Mouse (Mus musculus) midbrain, postnatal 0 days (tissue): Measurements from ENCODE around the gene Nup37. TPM values are rescaled to one million over a fixed set of nuclear protein-coding genes. Genes with fewer than 3 reads are reported as not detected.

Source experiments
- ATAC-seq: fragments of 200-750 bp; cut with Nextera tagmentation; 2 replicates; pipeline ENCODE4 v1.8.0; 2017; ENCODE audit warnings: moderate number of reproducible peaks, mild to moderate bottlenecking, moderate TSS enrichment, moderate library complexity; ENCODE audit not compliant: low FRiP score
- DNase-seq: peaks from one replicate; pipeline ENCODE4 v3.0.0-alpha.2; 2015; ENCODE audit warnings: low spot score
- H3K27ac ChIP-seq: fragments of 300-500 bp; sonication (generic); 2 replicates; pipeline ENCODE4 v1.5.1; 2014; ENCODE audit warnings: low read depth, mild to moderate bottlenecking, low read length, mixed read lengths
- H3K27me3 ChIP-seq: fragments of 300-500 bp; sonication (generic); 2 replicates; pipeline ENCODE4 v1.6.1; 2014; ENCODE audit warnings: low read length, control low read depth, mixed read lengths; ENCODE audit not compliant: insufficient read depth
- H3K36me3 ChIP-seq: fragments of 300-500 bp; sonication (generic); 2 replicates; pipeline ENCODE4 v1.6.1; 2014; ENCODE audit warnings: low read length, control low read depth, mixed read lengths; ENCODE audit not compliant: insufficient read depth
- H3K4me1 ChIP-seq: fragments of 300-500 bp; sonication (generic); 2 replicates; pipeline ENCODE4 v1.6.1; 2014; ENCODE audit warnings: mild to moderate bottlenecking, control low read depth, antibody characterized with exemption, low read length, mixed read lengths; ENCODE audit not compliant: insufficient read depth
- H3K4me2 ChIP-seq: fragments of 300-500 bp; sonication (generic); 2 replicates; pipeline ENCODE4 v1.6.1; 2014; ENCODE audit warnings: low read depth, mild to moderate bottlenecking, low read length, mixed read lengths; ENCODE audit not compliant: poor library complexity, severe bottlenecking
- H3K4me3 ChIP-seq: fragments of 300-500 bp; sonication (generic); 2 replicates; pipeline ENCODE4 v1.5.1; 2014; ENCODE audit warnings: low read depth, mild to moderate bottlenecking, low read length, moderate library complexity
- H3K9ac ChIP-seq: fragments of 300-500 bp; sonication (generic); replicated peaks from 2 replicates; pipeline ENCODE4 v1.6.1; 2014; ENCODE audit warnings: mild to moderate bottlenecking, low read length, moderate library complexity, mixed read lengths; ENCODE audit not compliant: poor library complexity, severe bottlenecking
- H3K9me3 ChIP-seq: fragments of 300-500 bp; sonication (generic); 2 replicates; pipeline ENCODE4 v1.6.1; 2016; ENCODE audit warnings: low read length, control low read depth
- CTCF ChIP-seq: IDR thresholded peaks from 2 replicates; pipeline ENCODE4 v1.5.1; 2016; ENCODE audit warnings: antibody characterized with exemption, mild to moderate bottlenecking
- WGBS: fragments of 180-500 bp; shearing (Covaris S2); extraction: QIAGEN DNeasy Blood & Tissue Kit; methylation state at CpG from one replicate; pipeline ENCODE4 v1.1.7; 2014; 5-methylcytosine and 5-hydroxymethylcytosine counted together
- polyA plus RNA-seq: library from polyadenylated mRNA; unstranded; fragments of >200 nt; fragmentation: Nextera tagmentation; extraction: Ambion mirVana; gene quantifications from 2 replicates; pipeline ENCODE4 v1.2.1, GENCODE M21; 2015
- total RNA-seq: library from RNA; depleted of rRNA; stranded (reverse); fragments of >200 nt; gene quantifications from 2 replicates; pipeline ENCODE4 v1.2.3, GENCODE M21; 2014

Gene Nup37
- total and polyA plus RNA-seq, 2 experiments from 2014 or later, result 11.5 to 12.6 TPM

DNA sequence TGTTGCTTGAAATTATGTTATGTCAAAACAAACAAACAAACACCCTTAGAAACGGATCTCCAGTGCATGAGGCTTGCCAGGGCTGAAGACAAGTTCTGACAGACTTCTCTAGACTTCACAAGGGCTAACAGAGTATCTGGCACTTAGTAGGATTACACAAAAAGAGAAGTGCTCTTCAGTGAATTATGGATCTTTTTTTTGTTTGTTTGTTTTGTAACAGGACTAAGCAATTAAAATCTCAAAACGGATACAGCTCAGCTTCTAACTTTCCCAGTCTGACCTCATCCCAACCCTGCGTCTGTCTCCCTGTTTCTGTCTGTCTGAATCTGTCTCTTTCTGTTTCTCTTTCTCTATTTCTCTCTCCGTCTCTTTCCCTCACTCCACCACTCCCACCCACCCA is 53.7 kb downstream of the Nup37 start:
- ATAC-seq, result peak; percentile 55; the same call in 1 of the 2 replicates
- H3K27me3 ChIP-seq, result no peaks in the 10 kb centered on the region
- no peak for DNase-seq
- H3K36me3 ChIP-seq, result peaks cover 3% of the 10 kb centered on the region; the same call in 1 of the 2 replicates
- H3K9ac ChIP-seq, result no peak overlapping the region
- WGBS, result 19% methylated on average over 4 of the region's 4 CpGs
- H3K27ac ChIP-seq, result no peak overlapping the region
- H3K4me1 ChIP-seq, result 0 out of 2 replicates have a peak, but pooled peaks cover 3% of the 10 kb centered on the region
- peak overlapping the region; percentile 76 for H3K4me2 ChIP-seq
- H3K4me3 ChIP-seq, result peak overlapping the region; percentile 62
- TF ChIP-seq CTCF, result no peak
- H3K9me3 ChIP-seq, result no peaks in the 10 kb centered on the region

DNA sequence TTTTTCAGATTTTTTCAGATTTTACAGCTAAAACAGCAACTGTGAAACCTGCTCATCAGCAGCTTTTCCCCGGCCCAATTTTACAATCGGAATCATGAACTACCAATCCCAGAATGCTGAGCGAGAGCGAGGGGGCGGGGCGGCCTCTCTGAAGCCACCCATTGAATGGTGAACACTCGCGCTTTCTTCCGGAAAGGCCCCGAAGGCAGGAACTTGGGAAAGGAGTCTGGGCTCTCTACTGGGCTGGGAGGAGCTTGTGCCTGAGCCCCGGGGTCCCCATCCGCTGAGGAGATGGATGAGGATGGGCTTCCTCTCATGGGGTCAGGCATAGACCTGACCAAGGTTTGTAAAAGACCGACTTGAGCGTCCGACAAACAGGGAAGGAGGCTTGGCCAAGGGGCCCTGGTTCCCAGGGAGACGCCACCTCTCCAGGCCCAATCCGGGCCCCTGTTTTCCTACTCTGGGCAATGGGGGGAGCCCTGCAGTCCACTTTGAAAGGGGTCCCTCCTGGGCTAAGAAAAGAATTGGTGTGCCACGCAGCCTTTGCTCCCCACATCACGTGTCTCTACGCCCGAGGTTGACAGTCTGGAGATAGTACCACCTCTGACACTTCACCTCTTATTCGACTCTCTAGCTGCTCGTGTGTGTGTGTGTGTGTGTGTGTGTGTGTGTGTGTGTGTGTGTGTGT is 54.3 kb downstream of the Nup37 start, which contains the start of gene Washc3:
Gene Washc3, plus strand, starts transcription at position 143 of the 688 bp plus-strand sequence.
- H3K4me2 ChIP-seq, result peak within 1 kb of the TSS; percentile 76
- DNase-seq, result peak; percentile 96
- H3K27me3 ChIP-seq, result no peaks in the 10 kb centered on the region
- peak; percentile 5; the same call in 1 of the 2 replicates for TF ChIP-seq CTCF
- no peaks in the 10 kb centered on the region for H3K9me3 ChIP-seq
- H3K36me3 ChIP-seq, result peaks cover 3% of the 10 kb centered on the region; the same call in 1 of the 2 replicates
- H3K4me1 ChIP-seq, result 0 out of 2 replicates have a peak, but pooled peaks cover 3% of the 10 kb centered on the region
- peak within 1 kb of the TSS; percentile 88 for H3K27ac ChIP-seq
- peak; percentile 99 for ATAC-seq
- peak within 1 kb of the TSS; percentile 62 for H3K4me3 ChIP-seq
- WGBS, result 2% methylated on average over 21 of the region's 23 CpGs
- peak within 1 kb of the TSS; percentile 85 for H3K9ac ChIP-seq

DNA sequence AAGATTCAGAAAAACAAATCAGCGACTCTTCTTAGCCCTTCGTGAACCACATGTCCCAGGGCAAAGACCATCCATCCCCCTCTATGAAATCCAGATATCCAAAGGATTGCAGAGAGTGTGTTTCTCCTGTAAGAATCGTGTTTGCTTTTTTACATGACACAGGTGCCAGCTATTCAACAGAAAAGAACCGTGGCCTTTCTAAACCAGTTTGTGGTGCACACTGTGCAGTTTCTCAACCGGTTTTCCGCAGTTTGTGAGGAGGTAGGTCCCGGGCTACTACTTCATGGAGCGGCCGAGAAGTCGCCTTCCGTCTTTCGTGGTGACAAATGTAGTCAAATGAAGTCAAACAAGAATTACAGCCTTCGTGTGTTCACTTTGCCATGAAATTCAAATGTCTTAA is 54.9 kb downstream of the Nup37 start:
- Histone ChIP-seq H3K4me1 (0 out of 2 replicates have a peak, but pooled peaks cover 3% of the 10 kb centered on the region), H3K4me3 (peak overlapping the region; percentile 62), H3K27me3 (no peaks in the 10 kb centered on the region), H3K36me3 (peaks cover 3% of the 10 kb centered on the region; the same call in 1 of the 2 replicates), H3K9ac (peak overlapping the region; percentile 85), H3K9me3 (no peaks in the 10 kb centered on the region), H3K27ac (peak overlapping the region; percentile 88), H3K4me2 (peak overlapping the region; percentile 76)
- ATAC-seq (peak; percentile 21; the same call in 1 of the 2 replicates), DNase-seq (no peak)
- WGBS, result 72% methylated on average over 13 of the region's 13 CpGs
- TF ChIP-seq CTCF, result no peak

DNA sequence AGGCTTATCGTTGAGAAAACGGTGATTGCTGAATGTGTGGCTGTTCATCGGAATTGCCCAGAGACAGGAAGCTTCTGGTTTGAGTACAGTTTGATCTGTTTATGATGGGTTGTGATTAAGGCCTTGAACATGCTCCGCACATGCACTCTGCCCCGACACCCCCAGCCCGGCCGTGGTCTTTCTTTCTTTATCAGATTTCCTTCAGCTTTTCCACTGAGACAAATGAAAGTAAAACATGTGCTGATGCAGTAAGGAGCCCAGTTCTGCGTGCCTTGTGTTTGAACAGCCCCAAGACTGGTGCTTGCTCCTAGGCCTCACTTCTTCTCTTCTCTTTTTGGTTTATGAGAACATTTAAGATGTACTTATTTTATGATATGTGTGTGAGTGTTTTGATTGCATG is 55.8 kb downstream of the Nup37 start:
- Histone ChIP-seq H3K36me3 (peaks cover 3% of the 10 kb centered on the region; the same call in 1 of the 2 replicates), H3K27me3 (no peaks in the 10 kb centered on the region), H3K4me1 (0 out of 2 replicates have a peak, but pooled peaks cover 3% of the 10 kb centered on the region), H3K4me2 (no peak overlapping the region), H3K27ac (no peak overlapping the region), H3K9ac (no peak overlapping the region), H3K4me3 (no peak overlapping the region), H3K9me3 (no peaks in the 10 kb centered on the region)
- ATAC-seq, result no peak
- DNase-seq, result no peak
- 95% methylated on average over 8 of the region's 8 CpGs for WGBS
- TF ChIP-seq CTCF, result no peak

DNA sequence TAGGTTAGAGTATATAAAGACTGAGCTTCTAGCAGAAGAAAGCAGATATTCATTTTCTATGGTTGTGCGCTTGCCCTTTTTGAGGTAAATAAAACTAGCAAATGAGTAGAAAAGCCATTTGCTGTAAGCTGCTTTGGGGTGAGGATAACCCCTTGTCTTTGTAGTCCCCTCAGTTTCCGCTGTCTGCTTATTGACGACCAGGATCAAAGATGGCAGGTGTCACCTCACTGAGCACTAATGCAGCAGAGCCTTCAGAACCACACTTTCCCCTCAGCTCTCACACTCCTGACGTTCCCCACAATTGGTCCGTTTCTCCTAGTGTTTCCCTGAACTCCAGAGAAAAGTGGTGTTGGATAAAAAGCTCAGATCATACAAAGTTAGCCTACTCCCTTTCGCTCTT is 56.4 kb downstream of the Nup37 start:
- TF ChIP-seq CTCF, result no peak
- Histone ChIP-seq H3K4me3 (no peak overlapping the region), H3K4me1 (0 out of 2 replicates have a peak, but pooled peaks cover 3% of the 10 kb centered on the region), H3K9ac (no peak overlapping the region), H3K36me3 (peaks cover 3% of the 10 kb centered on the region; the same call in 1 of the 2 replicates), H3K9me3 (no peaks in the 10 kb centered on the region), H3K27me3 (no peaks in the 10 kb centered on the region), H3K4me2 (no peak overlapping the region), H3K27ac (no peak overlapping the region)
- WGBS, result 93% methylated on average over 6 of the region's 6 CpGs
- ATAC-seq, result no peak
- no peak for DNase-seq

DNA sequence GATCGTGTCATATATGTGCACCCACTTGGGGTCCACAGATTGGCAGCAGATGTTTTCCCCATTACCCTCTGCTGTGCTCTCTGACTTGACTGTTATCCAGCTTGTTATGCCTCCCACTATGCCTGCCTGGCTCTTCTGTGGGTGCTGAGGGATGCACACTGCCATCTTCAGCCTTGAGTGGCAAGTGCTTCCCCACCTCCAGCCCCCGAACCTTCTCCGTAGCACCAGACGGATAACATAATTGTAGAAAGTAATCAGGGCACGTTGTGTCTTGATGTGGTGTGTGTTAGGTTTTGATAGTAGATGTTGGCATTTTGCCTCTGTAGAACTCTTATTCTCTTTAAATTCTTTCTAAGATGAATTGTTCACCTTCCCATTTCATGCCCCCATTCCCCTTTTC is 65.9 kb downstream of the Nup37 start:
- H3K4me3 ChIP-seq, result no peak overlapping the region
- no peak for ATAC-seq
- H3K27me3 ChIP-seq, result no peaks in the 10 kb centered on the region
- H3K27ac ChIP-seq, result no peak overlapping the region
- no peaks in the 10 kb centered on the region for H3K4me1 ChIP-seq
- no peak for DNase-seq
- no peak overlapping the region for H3K9ac ChIP-seq
- no peak for TF ChIP-seq CTCF
- no peaks in the 10 kb centered on the region; the same call in 1 of the 2 replicates for H3K36me3 ChIP-seq
- WGBS, result 91% methylated on average over 5 of the region's 5 CpGs
- no peak overlapping the region for H3K4me2 ChIP-seq
- H3K9me3 ChIP-seq, result no peaks in the 10 kb centered on the region
